Mouse (Mus musculus) embryonic facial prominence, embryonic 11.5 days (tissue): ENCODE results near the gene Slfn3. TPM values are rescaled to one million over a fixed set of nuclear protein-coding genes. Genes with fewer than 3 reads are reported as not detected.
"Not testable (repeated sequence)": the region's sequence is repeated elsewhere in the genome, so short reads cannot be mapped to it uniquely, and the experiment has no call there.

Source experiments
- ATAC-seq: fragments of 200-750 bp; cut with Nextera tagmentation; replicated peaks from 2 replicates; pipeline ENCODE4 v1.8.0; 2017; ENCODE audit warnings: low read depth; ENCODE audit not compliant: insufficient number of reproducible peaks, low FRiP score, low TSS enrichment
- DNase-seq: peaks from one replicate; pipeline ENCODE4 v3.0.0-alpha.2; 2015; ENCODE audit warnings: low spot score
- H3K27ac ChIP-seq: fragments of 300-500 bp; sonication (generic); replicated peaks from 2 replicates; pipeline ENCODE4 v1.5.1; 2014; ENCODE audit warnings: mild to moderate bottlenecking, low read depth, low read length, control low read depth
- H3K27me3 ChIP-seq: fragments of 300-500 bp; sonication (generic); 2 replicates; pipeline ENCODE4 v1.6.1; 2014; ENCODE audit warnings: mild to moderate bottlenecking, low read length, moderate library complexity, mixed read lengths; ENCODE audit not compliant: control insufficient read depth, insufficient read depth
- H3K36me3 ChIP-seq: fragments of 300-500 bp; sonication (generic); replicated peaks from 2 replicates; pipeline ENCODE4 v1.6.1; 2014; ENCODE audit warnings: low read depth, mild to moderate bottlenecking, low read length, moderate library complexity, mixed read lengths; ENCODE audit not compliant: control insufficient read depth, insufficient read depth
- H3K4me1 ChIP-seq: fragments of 300-500 bp; sonication (generic); 2 replicates; pipeline ENCODE4 v1.6.1; 2014; ENCODE audit warnings: low read length, mixed read lengths; ENCODE audit not compliant: control insufficient read depth, insufficient read depth
- H3K4me2 ChIP-seq: fragments of 300-500 bp; sonication (generic); 2 replicates; pipeline ENCODE4 v1.6.1; 2014; ENCODE audit warnings: low read depth, mild to moderate bottlenecking, control low read depth, low read length, moderate library complexity
- H3K4me3 ChIP-seq: fragments of 300-500 bp; sonication (generic); 2 replicates; pipeline ENCODE4 v1.5.1; 2014; ENCODE audit warnings: low read depth, low read length, control low read depth
- H3K9ac ChIP-seq: fragments of 300-500 bp; sonication (generic); replicated peaks from 2 replicates; pipeline ENCODE4 v1.6.1; 2014; ENCODE audit warnings: mild to moderate bottlenecking, control low read depth, low read length
- H3K9me3 ChIP-seq: fragments of 300-500 bp; sonication (generic); replicated peaks from 2 replicates; pipeline ENCODE4 v1.6.1; 2016; ENCODE audit warnings: mild to moderate bottlenecking, low read length, inconsistent platforms, mixed read lengths; ENCODE audit not compliant: control insufficient read depth
- WGBS: fragments of 180-500 bp; shearing (Covaris S2); extraction: QIAGEN DNeasy Blood & Tissue Kit; methylation state at CpG from one replicate; pipeline ENCODE4 v1.1.7; 2014; 5-methylcytosine and 5-hydroxymethylcytosine counted together
- polyA plus RNA-seq: library from polyadenylated mRNA; unstranded; fragments of >200 nt; fragmentation: Nextera tagmentation; extraction: Ambion mirVana; gene quantifications from 2 replicates; pipeline ENCODE4 v1.2.1, GENCODE M21; 2014

Gene Slfn3
- polyA plus RNA-seq, 1 experiment from 2014 or later = 1.2 TPM

DNA sequence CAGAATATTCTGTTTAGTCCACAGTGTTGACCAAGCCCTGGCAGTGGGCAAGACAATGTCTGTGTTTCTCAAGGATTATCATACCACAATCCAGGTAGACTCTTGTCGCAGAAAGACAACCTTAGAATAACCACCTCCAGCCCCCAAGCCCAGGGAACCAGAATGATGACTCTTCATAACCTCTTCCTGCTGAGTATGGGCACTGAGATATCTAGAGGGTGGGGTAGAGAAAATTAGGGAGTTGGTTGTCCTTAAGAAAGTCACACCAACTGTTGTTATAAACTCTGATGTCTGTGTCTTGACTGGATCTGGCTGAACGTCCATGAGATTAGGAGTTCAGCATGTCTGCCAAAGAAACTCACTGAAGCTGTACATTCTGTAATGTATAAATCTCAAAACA is 47.3 kb downstream of the Slfn3 start:
- Histone ChIP-seq H3K4me2 (no peak overlapping the region), H3K27me3 (no peaks in the 10 kb centered on the region), H3K4me3 (no peak overlapping the region), H3K4me1 (no peaks in the 10 kb centered on the region), H3K9ac (no peak overlapping the region), H3K27ac (no peak overlapping the region), H3K9me3 (no peaks in the 10 kb centered on the region), H3K36me3 (no peaks in the 10 kb centered on the region)
- no peak for DNase-seq
- ATAC-seq = no peak
- 89% methylated on average over 2 of the region's 2 CpGs for WGBS

DNA sequence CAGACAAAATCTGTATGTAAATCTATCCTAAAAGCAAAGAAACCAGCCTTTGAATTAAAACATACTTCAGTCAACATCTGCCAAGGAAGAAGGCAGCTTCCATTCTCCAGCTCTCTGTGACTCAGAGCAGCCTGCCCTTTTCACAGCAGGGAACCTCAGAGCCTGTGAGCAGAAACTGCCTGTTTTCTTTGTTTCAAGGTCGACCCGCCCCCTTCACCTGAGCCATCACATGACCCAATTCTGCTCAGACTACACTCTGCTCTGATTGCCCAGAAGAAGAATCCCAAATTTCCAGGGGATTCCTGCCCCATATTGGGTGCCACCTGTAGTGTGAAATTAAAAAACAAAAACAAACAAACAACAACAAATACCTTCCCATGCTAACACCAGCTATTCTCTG is 48.7 kb downstream of the Slfn3 start:
- Histone ChIP-seq H3K36me3 (no peaks in the 10 kb centered on the region), H3K4me2 (no peak overlapping the region), H3K4me3 (no peak overlapping the region), H3K9me3 (no peaks in the 10 kb centered on the region), H3K4me1 (no peaks in the 10 kb centered on the region), H3K27me3 (no peaks in the 10 kb centered on the region), H3K27ac (no peak overlapping the region), H3K9ac (no peak overlapping the region)
- ATAC-seq (no peak), DNase-seq (no peak)
- 20% methylated on average over 2 of the region's 2 CpGs for WGBS

DNA sequence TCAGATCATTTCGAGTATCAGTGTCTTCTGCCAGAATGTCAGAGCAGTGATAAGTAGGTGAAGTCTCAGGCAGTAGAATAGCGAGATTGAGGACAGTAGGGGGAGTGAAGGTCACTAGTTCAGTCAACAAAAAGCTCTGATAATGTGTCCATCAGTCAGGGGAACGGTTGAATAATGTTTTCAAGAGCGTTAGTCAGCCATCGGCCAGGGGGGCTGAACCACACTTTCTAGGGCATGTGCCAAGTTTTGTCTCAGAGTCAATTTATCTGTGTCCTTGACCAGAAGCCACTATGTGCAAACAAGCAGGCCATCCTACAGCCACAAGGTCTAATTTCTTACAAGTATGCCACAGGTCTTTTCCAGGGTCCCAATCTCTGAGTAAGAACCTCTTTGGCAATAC is 66.1 kb downstream of the Slfn3 start:
- WGBS = 70% methylated on average over 5 of the region's 5 CpGs
- not testable (repeated sequence) for H3K4me1 ChIP-seq, H3K36me3 ChIP-seq, ATAC-seq, H3K9me3 ChIP-seq, H3K27me3 ChIP-seq, H3K4me3 ChIP-seq, H3K9ac ChIP-seq, H3K4me2 ChIP-seq, H3K27ac ChIP-seq, DNase-seq

DNA sequence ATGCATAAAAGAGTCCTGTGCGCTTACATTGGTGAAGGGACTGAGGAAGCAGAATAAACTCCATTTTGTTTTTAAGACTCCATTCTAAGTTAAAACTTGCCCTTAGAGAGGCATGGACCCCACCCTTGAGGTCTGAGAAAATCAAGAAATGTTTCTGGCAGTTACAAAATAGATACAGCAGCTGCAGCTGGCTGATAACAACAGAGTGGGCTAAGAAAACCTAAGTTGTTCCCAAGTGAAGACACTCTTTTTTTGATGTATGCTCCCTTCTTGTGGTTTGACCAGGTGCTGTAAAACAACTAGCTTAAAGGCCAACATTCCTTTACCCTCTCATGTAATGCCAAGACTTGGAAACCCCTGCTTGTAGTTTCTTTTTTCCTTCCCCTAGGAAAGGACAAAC is 71.5 kb downstream of the Slfn3 start:
- H3K4me1 ChIP-seq = no peaks in the 10 kb centered on the region
- no peaks in the 10 kb centered on the region for H3K27me3 ChIP-seq
- H3K9ac ChIP-seq = no peak overlapping the region
- H3K4me2 ChIP-seq = no peak overlapping the region
- DNase-seq = no peak
- no peak overlapping the region for H3K27ac ChIP-seq
- no peak for ATAC-seq
- no peaks in the 10 kb centered on the region for H3K9me3 ChIP-seq
- H3K4me3 ChIP-seq = no peak overlapping the region
- no peaks in the 10 kb centered on the region for H3K36me3 ChIP-seq
- WGBS = 95% methylated on average over 1 of the region's 1 CpGs

DNA sequence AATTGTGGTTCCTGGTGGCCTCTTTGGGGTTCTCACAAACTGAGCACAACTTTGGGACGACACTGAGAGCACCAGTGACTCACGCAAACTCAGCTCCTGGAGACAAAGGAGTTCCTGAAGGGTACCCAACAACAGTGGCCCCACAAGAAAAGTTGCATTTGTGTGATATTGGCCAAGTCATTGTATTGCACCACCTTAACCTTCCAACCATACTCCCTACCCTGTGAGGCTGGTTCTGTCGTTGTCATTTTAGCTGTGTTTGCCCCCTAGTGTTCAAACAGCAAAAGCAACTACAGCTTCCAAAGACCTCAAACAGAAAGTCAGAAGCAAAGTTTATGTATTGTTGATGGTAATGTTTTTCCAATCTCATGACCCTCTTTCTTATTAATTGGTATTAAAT is 72.0 kb downstream of the Slfn3 start:
- 58% methylated on average over 3 of the region's 3 CpGs for WGBS
- Histone ChIP-seq H3K9me3 (no peaks in the 10 kb centered on the region), H3K27me3 (no peaks in the 10 kb centered on the region), H3K27ac (no peak overlapping the region), H3K4me2 (no peak overlapping the region), H3K9ac (no peak overlapping the region), H3K4me3 (no peak overlapping the region), H3K36me3 (no peaks in the 10 kb centered on the region), H3K4me1 (no peaks in the 10 kb centered on the region)
- ATAC-seq (no peak), DNase-seq (peak; percentile 44)

Other genes starting within 250 kb of the Slfn3 start
- gene Slfn5, start 240.0 kb upstream of the Slfn3 start, polyA plus RNA-seq = 0.90 and 1.4 TPM in 2 replicates
- 12.6 and 15.3 TPM in 2 replicates for gene Slfn9, start 199.5 kb upstream of the Slfn3 start, polyA plus RNA-seq
- gene Slfn8, start 170.5 kb upstream of the Slfn3 start, polyA plus RNA-seq = 0.20 and 0.36 TPM in 2 replicates
- gene Slfn2, start 126.2 kb upstream of the Slfn3 start, polyA plus RNA-seq = 1.5 and 1.8 TPM in 2 replicates
- 0.11 TPM in 1 of 2 replicates, not detected in the other for gene Slfn1, start 74.5 kb upstream of the Slfn3 start, polyA plus RNA-seq
- not detected in 2 replicates for gene Slfn4, start 16.1 kb upstream of the Slfn3 start, polyA plus RNA-seq
- gene Slfn14, start 95.4 kb downstream of the Slfn3 start, polyA plus RNA-seq = 0.56 and 0.81 TPM in 2 replicates
- 93.5 and 96.0 TPM in 2 replicates for gene Ap2b1, start 107.7 kb downstream of the Slfn3 start, polyA plus RNA-seq
- gene Pex12, start 111.3 kb downstream of the Slfn3 start, polyA plus RNA-seq = 13.8 and 16.8 TPM in 2 replicates
- 2.1 and 2.4 TPM in 2 replicates for gene Rasl10b, start 217.8 kb downstream of the Slfn3 start, polyA plus RNA-seq
- not detected in 2 replicates for gene Gas2l2, start 238.1 kb downstream of the Slfn3 start, polyA plus RNA-seq
- 0.38 and 0.54 TPM in 2 replicates for gene 1700020L24Rik, start 246.3 kb downstream of the Slfn3 start, polyA plus RNA-seq